Mouse (Mus musculus) inflammation-experienced regulatory T-cells, adult 16 weeks (primary cell): Measurements from ENCODE around the gene Wdpcp. TPM values are rescaled to one million over a fixed set of nuclear protein-coding genes. Genes with fewer than 3 reads are reported as not detected.

Source experiments
- polyA plus RNA-seq: library from polyadenylated mRNA; unstranded; fragments of 100-300 nt; shearing (Covaris generic); gene quantifications from one replicate; pipeline ENCODE4 v1.2.1, GENCODE M21; 2017

Gene Wdpcp
- polyA plus RNA-seq: 1.6 TPM

DNA sequence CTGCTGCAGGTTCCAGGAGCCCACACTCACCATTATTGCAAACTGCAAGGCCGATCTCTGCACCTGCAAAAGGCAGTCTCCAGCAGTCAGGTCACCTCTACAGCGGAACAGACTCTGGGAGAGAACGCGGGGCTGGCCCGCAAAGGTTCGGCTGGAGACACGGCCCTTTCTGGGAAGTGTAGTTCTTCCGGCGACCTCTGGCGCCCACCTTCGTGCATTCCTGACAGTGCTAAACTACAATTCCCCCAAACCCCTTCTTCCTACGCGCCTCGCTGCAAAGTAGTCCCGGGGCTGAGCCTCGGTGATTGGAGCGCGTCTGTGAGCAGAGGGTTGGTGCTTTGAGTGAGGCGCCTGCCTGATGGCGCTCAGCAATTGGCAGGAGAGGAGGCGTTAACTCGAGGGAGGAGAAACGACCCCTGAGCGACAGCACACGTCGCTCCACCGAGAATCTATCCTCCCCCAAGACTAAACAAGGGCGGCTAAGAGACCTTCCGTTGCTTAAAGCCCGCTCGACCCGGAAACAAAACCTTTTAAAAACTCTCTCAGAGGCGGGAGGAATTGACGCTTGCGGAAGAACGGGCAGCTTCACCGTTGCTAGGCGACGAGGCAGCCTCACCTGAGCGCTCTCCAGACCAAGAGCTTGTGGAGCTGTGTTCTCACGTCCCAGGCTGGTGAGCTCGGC is at the start of gene Wdpcp, which contains the start of gene Mdh1:
Gene Wdpcp, plus strand, starts transcription at position 536 of the 682 bp plus-strand sequence.
Gene Mdh1, minus strand, starts transcription at position 668 of the 682 bp plus-strand sequence.

Other genes starting within 250 kb of the Wdpcp start
- 67.3 TPM for gene Ugp2, start 201.0 kb upstream of the Wdpcp start, polyA plus RNA-seq
- gene Mdh1, start 132 bp downstream of the Wdpcp start, polyA plus RNA-seq: 413 TPM